Mouse (Mus musculus) stomach, embryonic 16.5 days (tissue): ENCODE measurements at regions not wholly inside any gene's neighbourhood (a gene's known extent, or its start where the extent isn't known, plus 50 kb on each side); places are given as distances from the start of the nearest gene placed in this dataset.

Experiments used
- ATAC-seq: fragments of 200-750 bp; cut with Nextera tagmentation; 2 replicates; pipeline ENCODE4 v1.8.0; 2017; ENCODE audit warnings: moderate number of reproducible peaks, moderate TSS enrichment; ENCODE audit not compliant: insufficient read depth, low FRiP score
- H3K27ac ChIP-seq: fragments of 300-500 bp; sonication (generic); 2 replicates; pipeline ENCODE4 v1.5.1; 2014; ENCODE audit warnings: low read length
- H3K27me3 ChIP-seq: fragments of 300-500 bp; sonication (generic); 2 replicates; pipeline ENCODE4 v1.6.1; 2014; ENCODE audit warnings: low read length, control low read depth, mixed read lengths; ENCODE audit not compliant: control insufficient read depth, insufficient read depth
- H3K36me3 ChIP-seq: fragments of 300-500 bp; sonication (generic); 2 replicates; pipeline ENCODE4 v1.6.1; 2014; ENCODE audit warnings: low read length; ENCODE audit not compliant: control insufficient read depth, insufficient read depth
- H3K4me1 ChIP-seq: fragments of 300-500 bp; sonication (generic); 2 replicates; pipeline ENCODE4 v1.6.1; 2014; ENCODE audit warnings: low read length, control low read depth, mixed read lengths; ENCODE audit not compliant: control insufficient read depth, insufficient read depth
- H3K4me2 ChIP-seq: fragments of 300-500 bp; sonication (generic); 2 replicates; pipeline ENCODE4 v1.6.1; 2014; ENCODE audit warnings: low read depth, low read length, mixed read lengths
- H3K4me3 ChIP-seq: fragments of 300-500 bp; sonication (generic); replicated peaks from 2 replicates; pipeline ENCODE4 v1.5.1; 2014; ENCODE audit warnings: mild to moderate bottlenecking, low read length
- H3K9ac ChIP-seq: fragments of 300-500 bp; sonication (generic); 2 replicates; pipeline ENCODE4 v1.6.1; 2014; ENCODE audit warnings: low read length
- H3K9me3 ChIP-seq: fragments of 300-500 bp; sonication (generic); replicated peaks from 2 replicates; pipeline ENCODE4 v1.6.1; 2016; ENCODE audit warnings: low read length, control low read depth; ENCODE audit not compliant: control insufficient read depth
- WGBS: fragments of 180-500 bp; shearing (Covaris S2); extraction: QIAGEN DNeasy Blood & Tissue Kit; methylation state at CpG from one replicate; pipeline ENCODE4 v1.1.7; 2014; 5-methylcytosine and 5-hydroxymethylcytosine counted together

- WGBS = 86% methylated on average over 16 of the region's 16 CpGs
- no peaks in the 10 kb centered on the region for H3K27me3 ChIP-seq
- no peak overlapping the region for H3K4me2 ChIP-seq
- ATAC-seq = no peak
- H3K27ac ChIP-seq = no peak overlapping the region
- no peak overlapping the region for H3K4me3 ChIP-seq
- no peak overlapping the region for H3K9ac ChIP-seq
- no peaks in the 10 kb centered on the region for H3K36me3 ChIP-seq
- no peaks in the 10 kb centered on the region for H3K4me1 ChIP-seq
- H3K9me3 ChIP-seq = no peaks in the 10 kb centered on the region
Measured at GRCm38 (mm10) chr8:34739836-34740804, 628.6 kb upstream of the Gm10131 start.

DNA sequence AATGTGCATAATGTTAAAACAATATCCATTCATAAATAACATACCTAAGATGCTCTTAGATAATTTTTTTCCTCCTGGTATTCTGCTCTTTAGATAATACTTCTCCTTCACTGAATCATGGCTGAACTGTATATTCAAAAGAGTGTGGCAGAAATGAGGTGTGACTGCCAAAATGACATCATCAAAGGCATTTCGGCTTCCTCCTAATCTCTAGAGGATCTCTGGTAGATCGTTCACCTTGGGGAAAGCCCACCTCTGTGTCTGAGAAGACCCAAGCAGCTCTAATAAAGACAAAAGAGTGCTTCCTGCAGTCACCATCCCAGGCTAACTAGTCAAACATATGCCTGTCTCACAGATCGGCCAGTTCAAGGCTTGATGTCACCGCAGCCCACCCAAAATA is 624.7 kb upstream of the Gm10131 start:
- Histone ChIP-seq H3K4me3 (no peak overlapping the region), H3K4me2 (no peak overlapping the region), H3K27ac (no peak overlapping the region), H3K36me3 (no peaks in the 10 kb centered on the region), H3K27me3 (no peaks in the 10 kb centered on the region), H3K4me1 (no peaks in the 10 kb centered on the region), H3K9me3 (no peaks in the 10 kb centered on the region), H3K9ac (no peak overlapping the region)
- 81% methylated on average over 4 of the region's 4 CpGs for WGBS
- ATAC-seq = no peak

- no peak overlapping the region for H3K9ac ChIP-seq
- 79% methylated on average over 4 of the region's 4 CpGs for WGBS
- H3K36me3 ChIP-seq = no peaks in the 10 kb centered on the region
- no peaks in the 10 kb centered on the region for H3K4me1 ChIP-seq
- H3K4me3 ChIP-seq = no peak overlapping the region
- no peak for ATAC-seq
- no peaks in the 10 kb centered on the region for H3K27me3 ChIP-seq
- no peaks in the 10 kb centered on the region for H3K9me3 ChIP-seq
- H3K27ac ChIP-seq = no peak overlapping the region
- no peak overlapping the region for H3K4me2 ChIP-seq
Measured at GRCm38 (mm10) chr8:34735006-34735405, 623.5 kb upstream of the Gm10131 start.

DNA sequence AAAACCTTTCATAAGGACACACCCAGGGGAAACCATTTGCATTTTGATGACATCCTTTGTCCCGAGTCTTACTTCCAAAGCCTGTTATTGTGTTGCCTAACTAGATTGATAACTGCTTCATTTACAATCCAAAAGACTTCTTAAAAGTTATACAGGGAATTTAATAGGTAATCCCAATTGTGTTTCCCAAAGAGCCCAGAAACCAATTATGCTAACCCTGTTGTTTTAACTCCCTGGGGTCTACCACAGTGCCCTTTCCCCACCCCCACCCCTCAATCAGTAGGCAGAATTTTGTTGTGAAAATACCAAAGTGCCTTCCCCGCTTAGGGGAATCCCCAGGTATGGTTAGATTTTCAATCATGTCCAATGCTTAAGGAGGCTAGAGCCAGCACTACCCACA is 621.3 kb upstream of the Gm10131 start:
- no peak overlapping the region for H3K4me3 ChIP-seq
- no peaks in the 10 kb centered on the region for H3K4me1 ChIP-seq
- H3K27ac ChIP-seq = no peak overlapping the region
- no peaks in the 10 kb centered on the region for H3K27me3 ChIP-seq
- no peaks in the 10 kb centered on the region for H3K9me3 ChIP-seq
- whole genome bisulfite sequencing = 47% methylated on average over 2 of the region's 2 CpGs
- no peak overlapping the region for H3K9ac ChIP-seq
- no peak overlapping the region for H3K4me2 ChIP-seq
- no peak for ATAC-seq
- no peaks in the 10 kb centered on the region for H3K36me3 ChIP-seq

DNA sequence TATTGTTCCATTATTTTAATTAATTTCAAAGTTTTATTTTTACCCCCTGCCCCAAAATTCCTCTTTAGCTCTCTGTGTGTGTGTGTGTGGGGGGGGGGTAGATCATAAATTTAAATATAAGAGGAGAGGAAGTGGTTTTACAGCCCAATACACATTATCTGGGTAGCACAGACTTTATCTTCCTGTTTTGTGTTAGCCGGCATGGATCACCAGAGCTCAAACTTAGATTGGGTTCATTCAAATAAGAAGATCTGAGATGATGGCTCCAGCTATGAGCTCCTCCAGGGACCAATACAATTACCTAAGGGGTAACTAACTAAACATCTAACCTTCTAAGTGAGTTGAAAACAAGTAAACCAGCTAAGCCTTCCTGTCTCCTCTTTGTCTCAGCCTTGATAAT is 620.8 kb upstream of the Gm10131 start:
- no peak overlapping the region for H3K27ac ChIP-seq
- H3K9me3 ChIP-seq = no peaks in the 10 kb centered on the region
- H3K9ac ChIP-seq = no peak overlapping the region
- H3K36me3 ChIP-seq = no peaks in the 10 kb centered on the region
- no peaks in the 10 kb centered on the region for H3K27me3 ChIP-seq
- 79% methylated on average over 1 of the region's 1 CpGs for WGBS
- H3K4me1 ChIP-seq = no peaks in the 10 kb centered on the region
- H3K4me3 ChIP-seq = no peak overlapping the region
- H3K4me2 ChIP-seq = no peak overlapping the region
- ATAC-seq = no peak

DNA sequence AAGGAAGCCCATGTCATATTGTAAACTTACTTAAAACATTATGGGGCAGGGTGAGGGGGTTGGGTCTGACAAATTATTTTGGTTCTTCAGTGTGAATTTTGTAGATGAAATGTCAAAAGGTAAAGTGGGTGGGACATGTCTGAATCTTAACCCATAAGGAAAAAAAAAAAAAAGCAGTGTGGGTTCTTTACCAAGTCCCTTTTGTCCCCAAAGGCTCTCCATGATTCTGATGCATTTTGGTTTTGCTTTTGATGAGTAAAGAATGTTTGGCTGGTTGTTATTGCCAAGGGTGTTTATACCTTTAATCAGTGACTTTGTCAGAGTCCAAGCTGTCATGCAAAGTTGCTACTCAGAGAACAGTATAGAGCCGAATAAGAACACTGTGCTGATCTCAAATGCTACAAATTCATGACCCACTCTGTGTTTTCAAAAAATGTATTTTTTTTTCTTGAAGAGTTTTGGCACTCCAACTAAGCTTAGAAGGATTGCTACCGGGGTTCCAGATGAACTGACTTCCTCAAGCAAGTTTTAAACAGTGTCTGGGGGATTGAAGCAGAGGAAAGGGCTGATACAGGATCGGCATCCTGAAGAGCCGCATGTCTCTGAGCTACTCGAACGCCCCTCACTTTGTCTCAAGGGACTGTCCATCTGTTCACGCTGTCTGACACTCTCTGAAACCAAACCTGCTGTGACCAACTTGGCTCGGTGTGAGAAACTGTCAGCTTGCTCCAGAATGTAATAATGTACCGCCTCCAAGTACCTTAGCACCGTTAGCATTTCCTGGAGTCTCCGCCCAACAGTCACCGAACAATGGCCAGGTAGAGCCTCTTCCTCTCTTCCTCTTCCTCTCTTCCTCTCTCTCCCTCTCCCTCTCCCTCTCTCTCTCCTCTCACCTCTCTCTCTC is 619.8 kb upstream of the Gm10131 start:
- no peak overlapping the region for H3K27ac ChIP-seq
- H3K4me3 ChIP-seq = no peak overlapping the region
- H3K9me3 ChIP-seq = no peaks in the 10 kb centered on the region
- no peaks in the 10 kb centered on the region for H3K36me3 ChIP-seq
- no peak overlapping the region for H3K9ac ChIP-seq
- no peaks in the 10 kb centered on the region for H3K27me3 ChIP-seq
- H3K4me1 ChIP-seq = no peaks in the 10 kb centered on the region
- 32% methylated on average over 12 of the region's 12 CpGs for WGBS
- no peak overlapping the region for H3K4me2 ChIP-seq
- no peak for ATAC-seq

- Histone ChIP-seq H3K4me1 (no peaks in the 10 kb centered on the region), H3K9me3 (no peaks in the 10 kb centered on the region), H3K4me3 (no peak overlapping the region), H3K36me3 (no peaks in the 10 kb centered on the region), H3K9ac (no peak overlapping the region), H3K27ac (no peak overlapping the region), H3K4me2 (no peak overlapping the region), H3K27me3 (no peaks in the 10 kb centered on the region)
- WGBS = 80% methylated on average over 7 of the region's 7 CpGs
- ATAC-seq = no peak
Measured at GRCm38 (mm10) chr8:34729585-34729984, 618.0 kb upstream of the Gm10131 start.

DNA sequence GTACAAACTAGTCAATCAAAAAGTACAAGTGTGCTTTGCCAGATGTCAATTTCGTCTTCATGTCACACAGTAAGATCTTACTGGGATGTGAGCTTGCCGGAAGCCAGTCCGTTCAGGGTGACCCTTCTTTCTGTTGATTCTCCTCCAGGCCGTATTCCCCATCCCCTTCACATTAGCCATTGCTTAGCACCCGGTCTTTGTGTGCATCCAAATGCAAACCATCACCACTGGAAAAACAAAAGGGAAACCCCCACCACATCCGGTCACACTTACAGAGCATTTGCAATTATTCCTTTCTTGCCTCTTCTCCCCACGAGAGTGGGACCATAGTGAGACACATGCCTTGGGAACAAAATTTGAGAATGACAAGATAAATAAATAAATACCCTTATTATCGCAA is 616.2 kb upstream of the Gm10131 start:
- no peaks in the 10 kb centered on the region for H3K9me3 ChIP-seq
- WGBS = 83% methylated on average over 8 of the region's 8 CpGs
- H3K27me3 ChIP-seq = no peaks in the 10 kb centered on the region
- H3K36me3 ChIP-seq = no peaks in the 10 kb centered on the region
- H3K4me2 ChIP-seq = no peak overlapping the region
- H3K4me1 ChIP-seq = no peaks in the 10 kb centered on the region
- H3K27ac ChIP-seq = no peak overlapping the region
- H3K9ac ChIP-seq = no peak overlapping the region
- no peak for ATAC-seq
- H3K4me3 ChIP-seq = no peak overlapping the region

GRCm38 (mm10) chr8:34726145-34726767 is 614.7 kb upstream of the Gm10131 start:
- no peak for ATAC-seq
- Histone ChIP-seq H3K4me2 (no peak overlapping the region), H3K4me1 (no peaks in the 10 kb centered on the region), H3K36me3 (no peaks in the 10 kb centered on the region), H3K4me3 (no peak overlapping the region), H3K9me3 (no peaks in the 10 kb centered on the region), H3K9ac (no peak overlapping the region), H3K27me3 (no peaks in the 10 kb centered on the region), H3K27ac (no peak overlapping the region)
- 47% methylated on average over 10 of the region's 10 CpGs for WGBS
